Mouse (Mus musculus): ENCODE measurements around the gene Olfr6. TPM values are rescaled to one million over a fixed set of nuclear protein-coding genes. Genes with fewer than 3 reads are reported as not detected.
"Not testable (repeated sequence)": the region's sequence is repeated elsewhere in the genome, so short reads cannot be mapped to it uniquely, and the experiment has no call there.

Gene Olfr6
- not detected for total RNA-seq (2021)
- long read RNA-seq, experiment 1 = 0 reads
- long read RNA-seq, experiment 2 = 0 reads

GRCm38 (mm10) chr7:106963837-106964236 is at the start of gene Olfr6:
Gene Olfr6, minus strand, starts transcription at chr7:106963937.
- DNase-seq (ENCODE audit: low spot score in 2 of 2) = no peak

DNA sequence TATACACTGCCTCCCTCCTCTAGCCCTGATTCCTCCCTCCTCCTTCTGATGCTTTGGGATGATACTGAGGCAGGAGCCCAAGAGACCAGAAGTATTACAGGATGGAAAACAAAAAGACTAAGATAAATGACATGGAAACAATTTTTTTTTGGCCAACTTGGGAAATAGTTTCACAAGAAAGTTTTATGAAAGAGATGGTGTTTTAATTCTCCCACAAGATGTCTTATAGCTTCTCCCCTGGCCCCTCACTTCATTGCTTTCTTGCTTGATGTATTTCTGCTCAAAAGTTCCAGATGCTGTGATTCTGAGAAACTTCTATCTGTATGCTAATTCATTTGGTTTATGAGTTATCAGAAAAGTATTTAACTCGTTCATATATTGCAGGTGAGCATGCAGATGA is 42.2 kb upstream of the Olfr6 start, which contains the start of gene Olfr2:
Gene Olfr2, minus strand, starts transcription at position 101 of the 400 bp plus-strand sequence.
- DNase-seq (ENCODE audit: low spot score in 2 of 2) = no peak

DNA sequence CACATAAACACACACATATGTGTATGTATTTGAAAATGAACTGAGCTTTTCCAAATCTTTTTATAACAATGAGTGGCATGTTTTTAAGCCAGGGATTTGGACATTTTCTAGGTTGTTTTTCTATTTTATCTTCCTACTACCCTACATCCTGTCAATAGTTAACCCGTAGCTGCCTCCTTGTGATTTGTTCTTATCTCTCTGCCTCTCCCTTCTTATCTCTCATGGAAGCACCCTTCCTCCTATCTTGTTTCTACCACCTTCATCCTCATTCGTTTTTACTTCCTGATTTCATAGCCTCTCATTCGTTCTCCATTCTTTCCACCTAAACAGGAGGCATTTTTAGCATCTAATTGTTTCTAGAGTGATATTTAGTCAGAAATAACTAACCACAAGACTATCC is 40.4 kb upstream of the Olfr6 start:
- no peak for DNase-seq (ENCODE audit: low spot score in 2 of 2)

DNA sequence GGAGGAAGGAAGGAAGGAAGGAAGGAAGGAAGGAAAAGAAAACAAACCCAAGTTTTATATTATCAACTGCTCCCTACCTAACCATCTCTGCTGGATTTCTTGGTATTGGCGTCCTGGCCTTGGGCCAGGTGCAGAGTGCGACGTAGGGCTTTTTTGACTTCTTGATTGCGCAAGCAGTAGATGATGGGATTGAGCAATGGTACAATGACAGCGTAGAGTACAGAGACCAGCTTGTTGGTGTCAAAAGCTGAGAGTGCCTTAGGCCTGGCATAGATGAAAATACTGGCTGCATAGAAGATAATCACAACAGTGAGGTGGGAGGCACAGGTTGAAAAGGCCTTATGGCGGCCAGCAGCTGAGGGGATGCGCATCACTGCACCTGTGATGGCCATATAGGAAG is 37.1 kb upstream of the Olfr6 start:
- DNase-seq (ENCODE audit: low spot score in 2 of 2) = no peak

DNA sequence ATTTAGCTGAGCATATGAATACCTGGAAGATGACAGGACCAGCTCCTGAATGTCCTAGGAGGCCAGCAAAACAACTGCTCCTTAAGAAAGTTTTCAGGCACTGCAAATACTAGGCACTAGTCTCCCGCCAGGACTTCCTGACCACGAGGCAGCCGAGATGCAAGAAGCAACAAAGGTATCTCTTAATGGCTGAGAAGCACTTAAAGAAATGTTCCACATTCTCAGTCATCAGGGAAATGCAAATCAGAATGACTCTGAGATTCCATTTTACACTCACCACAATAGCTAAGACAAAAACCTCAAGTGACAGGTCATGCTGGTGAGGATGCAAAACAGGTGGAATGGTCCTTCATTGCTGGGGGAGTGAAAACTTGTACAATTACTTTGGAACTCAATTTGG is 21.5 kb upstream of the Olfr6 start:
- DNase-seq (ENCODE audit: low spot score in 2 of 2) = no peak

- DNase-seq (ENCODE audit: low spot score in 2 of 2) = no peak
These were observed 11.6 kb upstream of the Olfr6 start, which contains the start of gene Olfr711 for GRCm38 (mm10) chr7:106975353-106975752. Gene Olfr711, minus strand, starts transcription at chr7:106975453.

GRCm38 (mm10) chr7:106967503-106967902 is 3.8 kb upstream of the Olfr6 start:
- DNase-seq (ENCODE audit: low spot score in 2 of 2) = not testable (repeated sequence)

DNA sequence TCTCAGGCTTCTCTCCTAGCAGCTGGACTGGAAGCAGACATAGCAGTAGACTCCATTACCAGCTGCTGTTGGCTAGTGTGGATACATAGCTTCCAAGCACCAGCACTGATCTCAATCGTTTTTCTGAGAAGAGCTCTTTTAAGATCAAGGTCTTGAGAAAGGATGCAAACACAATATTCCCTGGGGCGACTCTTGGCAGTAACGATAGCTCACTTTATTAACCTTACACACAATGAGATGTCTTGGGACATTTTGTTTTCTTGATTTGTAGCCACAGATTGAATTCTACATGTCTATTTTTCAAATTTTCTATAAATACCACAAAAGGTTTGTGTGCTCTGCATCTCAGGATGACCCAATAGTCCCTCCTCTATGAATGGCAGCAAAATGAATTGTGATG is 15.5 kb downstream of the Olfr6 start, which contains the start of gene Olfr710:
Gene Olfr710, minus strand, starts transcription at position 101 of the 400 bp plus-strand sequence.
- no peak for DNase-seq (ENCODE audit: low spot score in 2 of 2)

DNA sequence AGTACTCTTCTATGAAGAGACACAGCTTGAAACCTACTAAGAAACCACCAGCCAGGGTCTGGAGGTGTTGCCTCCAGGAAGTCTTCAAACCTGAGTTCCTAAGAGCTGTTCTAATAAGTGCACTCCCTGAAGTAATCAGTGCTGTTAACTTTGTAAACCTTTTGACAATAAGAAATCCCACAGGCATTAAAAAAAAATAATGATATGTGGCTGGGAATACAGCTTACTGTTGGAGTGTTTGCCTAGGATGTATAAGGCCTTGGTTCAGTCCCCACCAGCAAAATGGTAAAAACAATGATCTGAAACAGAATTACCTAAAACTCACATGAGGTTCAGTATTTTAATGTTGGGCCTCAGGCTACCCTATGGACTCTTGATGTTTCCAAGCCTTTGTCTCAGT is 31.6 kb downstream of the Olfr6 start, which contains the start of gene Olfr709-ps1:
Gene Olfr709-ps1, minus strand, starts transcription at position 101 of the 400 bp plus-strand sequence.
- DNase-seq (ENCODE audit: low spot score in 2 of 2) = no peak

DNA sequence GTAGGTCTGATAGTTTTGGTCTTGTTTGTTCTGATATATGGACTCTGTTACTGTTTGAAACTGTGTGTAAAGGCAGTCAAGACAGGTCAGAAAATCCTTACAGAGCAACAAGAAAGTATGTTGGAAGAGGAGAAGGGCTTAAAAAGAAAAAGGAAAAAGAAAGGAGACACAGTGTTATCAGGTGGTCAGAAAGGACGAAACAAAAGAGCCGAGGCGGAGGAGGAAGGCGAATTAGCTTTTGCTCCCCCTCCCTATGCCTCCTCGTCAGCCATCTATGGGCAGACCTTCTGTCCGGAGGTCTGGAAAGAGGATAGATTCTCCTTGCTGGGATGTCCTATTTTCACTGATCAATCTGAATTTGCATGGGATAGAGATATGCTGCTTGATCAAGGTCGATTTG is 42.8 kb downstream of the Olfr6 start:
- DNase-seq (ENCODE audit: low spot score in 2 of 2) = not testable (repeated sequence)

DNA sequence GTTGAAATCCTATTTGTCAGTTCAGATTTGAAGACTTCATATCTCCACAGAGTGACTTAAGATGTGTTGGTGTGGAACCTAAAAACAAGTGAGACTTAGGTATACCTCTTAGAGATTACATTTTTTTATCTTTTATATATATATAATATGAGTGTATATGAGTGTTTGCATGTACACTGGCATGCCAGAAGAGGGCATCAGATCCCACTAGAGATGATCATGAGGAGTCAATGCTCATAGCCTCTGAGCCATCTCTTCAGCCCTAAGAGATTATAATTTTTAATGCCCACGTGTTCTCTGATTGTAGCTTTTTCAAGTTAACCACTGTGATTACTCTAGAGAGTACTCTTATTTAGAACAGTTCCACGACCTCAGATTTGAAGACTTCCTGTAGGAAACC is 56.1 kb downstream of the Olfr6 start, which contains the start of gene Olfr1532-ps1:
Gene Olfr1532-ps1, plus strand, starts transcription at position 326 of the 400 bp plus-strand sequence.
- no peak for DNase-seq (ENCODE audit: low spot score in 2 of 2)

Other genes with a start within 250 kb of the Olfr6 start
- gene Olfr695, start 247.5 kb downstream of the Olfr6 start, total RNA-seq (2021) = not detected
- gene Olfr697, start 221.5 kb downstream of the Olfr6 start, total RNA-seq (2021) = not detected
- not detected for gene Olfr698, start 208.5 kb downstream of the Olfr6 start, total RNA-seq (2021)
- gene Olfr699, start 170.7 kb downstream of the Olfr6 start, total RNA-seq (2021) = not detected
- not detected for gene Olfr700, start 155.1 kb downstream of the Olfr6 start, total RNA-seq (2021)
- gene Olfr701, start 149.8 kb downstream of the Olfr6 start, total RNA-seq (2021) = not detected
- not detected for gene Olfr702, start 130.0 kb downstream of the Olfr6 start, total RNA-seq (2021)
- not detected for gene Olfr703, start 120.6 kb downstream of the Olfr6 start, total RNA-seq (2021)
- not detected for gene Olfr704, start 100.8 kb downstream of the Olfr6 start, total RNA-seq (2021)
- gene Olfr705, start 87.0 kb downstream of the Olfr6 start, total RNA-seq (2021) = not detected
- gene Olfr706, start 75.8 kb downstream of the Olfr6 start, total RNA-seq (2021) = not detected
- not detected for gene Olfr707, start 62.7 kb downstream of the Olfr6 start, total RNA-seq (2021)
- not detected for gene Olfr1532-ps1, start 55.9 kb downstream of the Olfr6 start, total RNA-seq (2021)
- gene Olfr709-ps1, start 31.7 kb downstream of the Olfr6 start, total RNA-seq (2021) = under 1 TPM in 1 of 2 experiments, not detected in 1; 0.07 TPM
- gene Olfr710, start 15.6 kb downstream of the Olfr6 start, total RNA-seq (2021) = not detected
- not detected for gene Olfr711, start 11.5 kb upstream of the Olfr6 start, total RNA-seq (2021)
- gene Olfr2, start 42.1 kb upstream of the Olfr6 start, total RNA-seq (2021) = not detected
- not detected for gene Olfr713, start 67.2 kb upstream of the Olfr6 start, total RNA-seq (2021)
- not detected for gene Olfr714, start 107.0 kb upstream of the Olfr6 start, total RNA-seq (2021)
- not detected for gene Olfr17, start 129.3 kb upstream of the Olfr6 start, total RNA-seq (2021)
- not detected for gene Olfr715b, start 146.4 kb upstream of the Olfr6 start, total RNA-seq (2021)
- not detected for gene Olfr715, start 167.1 kb upstream of the Olfr6 start, total RNA-seq (2021)
- not detected for gene Olfr716, start 174.4 kb upstream of the Olfr6 start, total RNA-seq (2021)
- gene Nlrp14, start 203.1 kb upstream of the Olfr6 start, total RNA-seq (2021) = not detected
- not detected for gene Rbmxl2, start 245.5 kb upstream of the Olfr6 start, total RNA-seq (2021)